Mouse (Mus musculus): ENCODE measurements around the gene Palm. TPM values are rescaled to one million over a fixed set of nuclear protein-coding genes. Genes with fewer than 3 reads are reported as not detected.

Palm gene
- polyA plus RNA-seq, 1 experiment from 2014 or later, result 56.8 TPM

DNA sequence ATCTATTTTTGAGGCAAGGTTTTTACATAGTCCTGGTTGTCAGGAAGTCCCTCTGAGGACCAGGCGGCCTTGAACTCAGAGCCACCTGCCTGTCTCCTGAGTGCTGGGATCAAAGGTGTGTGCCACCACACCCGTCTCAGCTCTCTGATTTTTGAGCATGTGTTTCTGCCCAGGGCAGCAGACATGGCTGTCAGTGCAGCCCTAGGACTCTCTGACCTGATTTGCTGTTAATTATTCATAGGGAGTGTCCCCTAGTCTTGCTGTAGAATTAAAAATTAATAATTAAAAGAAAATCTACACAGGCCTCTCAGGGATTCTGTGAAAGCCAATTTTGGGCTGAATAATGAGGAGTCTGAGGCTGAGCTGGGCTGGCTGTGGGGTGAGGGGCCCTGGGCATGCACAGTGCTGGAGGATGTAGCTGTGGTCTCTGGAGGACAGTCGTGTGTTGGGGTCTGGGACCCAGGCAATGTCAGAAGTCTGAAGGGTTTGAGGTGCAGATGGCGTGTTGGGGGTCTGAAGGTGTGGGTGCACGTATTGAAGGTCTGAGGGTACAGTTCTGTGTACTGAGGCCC lies 21.0 kb downstream of the Palm start:
- Histone ChIP-seq H3K27me3 (ENCODE audit: control insufficient read depth, insufficient read depth, low read length) (no peaks in the 10 kb centered on the region), H3K4me2 (ENCODE audit: low read depth, low read length) (no peak overlapping the region), H3K9me3 (replicated peaks; ENCODE audit: control insufficient read depth, low read length) (no peaks in the 10 kb centered on the region), H3K9ac (ENCODE audit: low read length) (no peak overlapping the region), H3K4me1 (ENCODE audit: control insufficient read depth, insufficient read depth, low read length) (0 out of 2 replicates have a peak, but pooled peaks cover 4% of the 10 kb centered on the region), H3K27ac (ENCODE audit: low read length) (no peak overlapping the region), H3K4me3 (replicated peaks; ENCODE audit: low read length) (no peak overlapping the region), H3K36me3 (ENCODE audit: control insufficient read depth, insufficient read depth, low read length) (0 out of 2 replicates have a peak, but pooled peaks cover 5% of the 10 kb centered on the region)
- 72% methylated on average over 5 of the region's 5 CpGs for WGBS
- ATAC-seq (ENCODE audit: insufficient read depth, low FRiP score), result no peak

GRCm38 (mm10) chr10:79815671-79816494 lies 22.5 kb downstream of the Palm start:
- H3K9ac ChIP-seq (ENCODE audit: low read length), result no peak overlapping the region
- no peak overlapping the region for H3K4me2 ChIP-seq (ENCODE audit: low read depth, low read length)
- H3K36me3 ChIP-seq (ENCODE audit: control insufficient read depth, insufficient read depth, low read length), result 0 out of 2 replicates have a peak, but pooled peaks cover 5% of the 10 kb centered on the region
- no peaks in the 10 kb centered on the region for H3K27me3 ChIP-seq (ENCODE audit: control insufficient read depth, insufficient read depth, low read length)
- H3K9me3 ChIP-seq (replicated peaks; ENCODE audit: control insufficient read depth, low read length), result no peaks in the 10 kb centered on the region
- peaks cover 14% of the 10 kb centered on the region; the same call in 1 of the 2 replicates for H3K4me1 ChIP-seq (ENCODE audit: control insufficient read depth, insufficient read depth, low read length)
- no peak for ATAC-seq (ENCODE audit: insufficient read depth, low FRiP score)
- 84% methylated on average over 12 of the region's 12 CpGs for WGBS
- no peak overlapping the region for H3K4me3 ChIP-seq (replicated peaks; ENCODE audit: low read length)
- no peak overlapping the region for H3K27ac ChIP-seq (ENCODE audit: low read length)

GRCm38 (mm10) chr10:79817111-79817510 lies 23.7 kb downstream of the Palm start:
- no peaks in the 10 kb centered on the region for H3K27me3 ChIP-seq (ENCODE audit: control insufficient read depth, insufficient read depth, low read length)
- H3K36me3 ChIP-seq (ENCODE audit: control insufficient read depth, insufficient read depth, low read length), result 0 out of 2 replicates have a peak, but pooled peaks cover 5% of the 10 kb centered on the region
- H3K4me1 ChIP-seq (ENCODE audit: control insufficient read depth, insufficient read depth, low read length), result peaks cover 16% of the 10 kb centered on the region
- H3K4me3 ChIP-seq (replicated peaks; ENCODE audit: low read length), result no peak overlapping the region
- no peak overlapping the region for H3K4me2 ChIP-seq (ENCODE audit: low read depth, low read length)
- 80% methylated on average over 2 of the region's 2 CpGs for WGBS
- ATAC-seq (ENCODE audit: insufficient read depth, low FRiP score), result no peak
- no peaks in the 10 kb centered on the region for H3K9me3 ChIP-seq (replicated peaks; ENCODE audit: control insufficient read depth, low read length)
- H3K9ac ChIP-seq (ENCODE audit: low read length), result no peak overlapping the region
- H3K27ac ChIP-seq (ENCODE audit: low read length), result no peak overlapping the region; the same call in 1 of the 2 replicates

GRCm38 (mm10) chr10:79818225-79818624 lies 24.9 kb downstream of the Palm start:
- Histone ChIP-seq H3K36me3 (ENCODE audit: control insufficient read depth, insufficient read depth, low read length) (0 out of 2 replicates have a peak, but pooled peaks cover 5% of the 10 kb centered on the region), H3K4me2 (ENCODE audit: low read depth, low read length) (no peak overlapping the region), H3K4me1 (ENCODE audit: control insufficient read depth, insufficient read depth, low read length) (peaks cover 24% of the 10 kb centered on the region), H3K9me3 (replicated peaks; ENCODE audit: control insufficient read depth, low read length) (no peaks in the 10 kb centered on the region), H3K4me3 (replicated peaks; ENCODE audit: low read length) (no peak overlapping the region), H3K27ac (ENCODE audit: low read length) (0 out of 2 replicates have a peak overlapping the region, but pooled peaks have one; percentile 18), H3K9ac (ENCODE audit: low read length) (no peak overlapping the region), H3K27me3 (ENCODE audit: control insufficient read depth, insufficient read depth, low read length) (no peaks in the 10 kb centered on the region)
- WGBS, result 60% methylated on average over 4 of the region's 4 CpGs
- no peak for ATAC-seq (ENCODE audit: insufficient read depth, low FRiP score)

DNA sequence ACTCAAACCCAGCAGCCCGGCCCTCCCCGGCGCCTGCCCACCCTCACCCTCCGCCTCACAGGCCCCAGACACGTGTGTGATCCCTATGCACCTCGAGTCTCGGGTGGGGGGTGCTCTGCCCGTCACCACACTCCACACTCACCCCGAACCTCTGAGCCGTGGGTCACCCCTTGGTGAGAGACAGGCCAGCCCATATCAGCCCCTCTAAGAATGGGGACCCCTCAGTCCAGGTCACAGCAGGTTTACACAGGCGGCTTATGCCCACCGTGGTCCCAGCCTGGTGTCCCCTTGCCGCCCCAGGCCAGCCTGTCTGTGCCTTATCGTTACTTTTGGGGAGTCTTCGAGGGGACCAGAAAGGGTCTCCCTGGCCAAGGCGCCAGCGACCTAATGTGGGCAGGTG lies 26.2 kb downstream of the Palm start:
- Histone ChIP-seq H3K36me3 (ENCODE audit: control insufficient read depth, insufficient read depth, low read length) (0 out of 2 replicates have a peak, but pooled peaks cover 5% of the 10 kb centered on the region), H3K4me2 (ENCODE audit: low read depth, low read length) (no peak overlapping the region), H3K27me3 (ENCODE audit: control insufficient read depth, insufficient read depth, low read length) (no peaks in the 10 kb centered on the region), H3K27ac (ENCODE audit: low read length) (no peak overlapping the region), H3K4me1 (ENCODE audit: control insufficient read depth, insufficient read depth, low read length) (peaks cover 29% of the 10 kb centered on the region), H3K9ac (ENCODE audit: low read length) (no peak overlapping the region), H3K9me3 (replicated peaks; ENCODE audit: control insufficient read depth, low read length) (no peaks in the 10 kb centered on the region), H3K4me3 (replicated peaks; ENCODE audit: low read length) (no peak overlapping the region)
- no peak for ATAC-seq (ENCODE audit: insufficient read depth, low FRiP score)
- 89% methylated on average over 17 of the region's 17 CpGs for WGBS

- Histone ChIP-seq H3K36me3 (ENCODE audit: control insufficient read depth, insufficient read depth, low read length) (0 out of 2 replicates have a peak, but pooled peaks cover 5% of the 10 kb centered on the region), H3K9me3 (replicated peaks; ENCODE audit: control insufficient read depth, low read length) (no peaks in the 10 kb centered on the region), H3K4me3 (replicated peaks; ENCODE audit: low read length) (no peak overlapping the region), H3K9ac (ENCODE audit: low read length) (peak overlapping the region; percentile 46; the same call in 1 of the 2 replicates), H3K27ac (ENCODE audit: low read length) (peak overlapping the region; percentile 95), H3K27me3 (ENCODE audit: control insufficient read depth, insufficient read depth, low read length) (no peaks in the 10 kb centered on the region), H3K4me2 (ENCODE audit: low read depth, low read length) (peak overlapping the region; percentile 15; the same call in 1 of the 2 replicates), H3K4me1 (ENCODE audit: control insufficient read depth, insufficient read depth, low read length) (peaks cover 32% of the 10 kb centered on the region)
- WGBS, result 78% methylated on average over 8 of the region's 8 CpGs
- no peak for ATAC-seq (ENCODE audit: insufficient read depth, low FRiP score)
These were observed 26.9 kb downstream of the Palm start for GRCm38 (mm10) chr10:79820277-79820676.

GRCm38 (mm10) chr10:79820782-79821181 lies 27.4 kb downstream of the Palm start, which contains the start of gene Misp:
Misp (plus strand) TSS chr10:79820989.
- Histone ChIP-seq H3K36me3 (ENCODE audit: control insufficient read depth, insufficient read depth, low read length) (0 out of 2 replicates have a peak, but pooled peaks cover 5% of the 10 kb centered on the region), H3K27me3 (ENCODE audit: control insufficient read depth, insufficient read depth, low read length) (no peaks in the 10 kb centered on the region), H3K9ac (ENCODE audit: low read length) (peak within 1 kb of the TSS; percentile 67), H3K4me3 (replicated peaks; ENCODE audit: low read length) (peak within 1 kb of the TSS; percentile 15), H3K27ac (ENCODE audit: low read length) (peak within 1 kb of the TSS; percentile 95), H3K9me3 (replicated peaks; ENCODE audit: control insufficient read depth, low read length) (no peaks in the 10 kb centered on the region), H3K4me2 (ENCODE audit: low read depth, low read length) (peak within 1 kb of the TSS; percentile 50), H3K4me1 (ENCODE audit: control insufficient read depth, insufficient read depth, low read length) (peaks cover 32% of the 10 kb centered on the region)
- ATAC-seq (ENCODE audit: insufficient read depth, low FRiP score), result peak; percentile 26; the same call in 1 of the 2 replicates
- 44% methylated on average over 11 of the region's 11 CpGs for WGBS

DNA sequence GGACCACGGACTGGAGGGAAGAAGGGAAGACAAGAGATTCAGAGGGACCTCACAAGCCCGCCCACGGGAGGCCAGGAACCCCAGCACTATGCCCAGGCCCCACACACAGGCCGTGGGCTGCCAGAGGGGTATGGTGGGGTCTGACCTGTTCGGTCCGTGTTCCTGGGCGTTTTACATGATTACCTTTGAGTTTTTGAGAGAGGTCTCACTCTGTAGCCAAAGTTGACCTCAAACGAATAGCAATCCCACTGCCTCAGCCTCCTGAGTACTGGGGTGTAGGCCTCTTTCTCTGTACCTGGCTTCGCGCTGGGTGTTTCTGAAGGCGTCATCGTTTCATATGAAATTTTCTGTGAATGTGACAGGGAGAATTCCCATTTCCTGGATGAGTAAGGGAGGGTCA lies 28.4 kb downstream of the Palm start:
- ATAC-seq (ENCODE audit: insufficient read depth, low FRiP score), result no peak
- 74% methylated on average over 12 of the region's 12 CpGs for WGBS

GRCm38 (mm10) chr10:79822372-79822771 lies 29.0 kb downstream of the Palm start:
- Histone ChIP-seq H3K9me3 (replicated peaks; ENCODE audit: control insufficient read depth, low read length) (no peaks in the 10 kb centered on the region), H3K36me3 (ENCODE audit: control insufficient read depth, insufficient read depth, low read length) (no peaks in the 10 kb centered on the region), H3K27me3 (ENCODE audit: control insufficient read depth, insufficient read depth, low read length) (no peaks in the 10 kb centered on the region), H3K4me3 (replicated peaks; ENCODE audit: low read length) (peak overlapping the region; percentile 40), H3K4me2 (ENCODE audit: low read depth, low read length) (peak overlapping the region; percentile 50), H3K4me1 (ENCODE audit: control insufficient read depth, insufficient read depth, low read length) (peaks cover 32% of the 10 kb centered on the region), H3K27ac (ENCODE audit: low read length) (peak overlapping the region; percentile 95), H3K9ac (ENCODE audit: low read length) (peak overlapping the region; percentile 57)
- WGBS, result 24% methylated on average over 17 of the region's 17 CpGs
- ATAC-seq (ENCODE audit: insufficient read depth, low FRiP score), result peak; percentile 88

More for the DNA sequence above, 28.4 kb downstream of the Palm start:
- peak overlapping the region; percentile 95 for H3K27ac ChIP-seq (ENCODE audit: low read length)
- H3K27me3 ChIP-seq (ENCODE audit: control insufficient read depth, insufficient read depth, low read length), result no peaks in the 10 kb centered on the region
- peak overlapping the region; percentile 50 for H3K4me2 ChIP-seq (ENCODE audit: low read depth, low read length)
- peak overlapping the region; percentile 57 for H3K9ac ChIP-seq (ENCODE audit: low read length)
- no peaks in the 10 kb centered on the region for H3K9me3 ChIP-seq (replicated peaks; ENCODE audit: control insufficient read depth, low read length)
- 0 out of 2 replicates have a peak, but pooled peaks cover 3% of the 10 kb centered on the region for H3K36me3 ChIP-seq (ENCODE audit: control insufficient read depth, insufficient read depth, low read length)
- peaks cover 32% of the 10 kb centered on the region for H3K4me1 ChIP-seq (ENCODE audit: control insufficient read depth, insufficient read depth, low read length)
- peak overlapping the region; percentile 15 for H3K4me3 ChIP-seq (replicated peaks; ENCODE audit: low read length)

Measured in stomach, embryonic 16.5 days (tissue).